18 mouse cellular contexts compared by ENCODE assay signal in the genomic region with DNA sequence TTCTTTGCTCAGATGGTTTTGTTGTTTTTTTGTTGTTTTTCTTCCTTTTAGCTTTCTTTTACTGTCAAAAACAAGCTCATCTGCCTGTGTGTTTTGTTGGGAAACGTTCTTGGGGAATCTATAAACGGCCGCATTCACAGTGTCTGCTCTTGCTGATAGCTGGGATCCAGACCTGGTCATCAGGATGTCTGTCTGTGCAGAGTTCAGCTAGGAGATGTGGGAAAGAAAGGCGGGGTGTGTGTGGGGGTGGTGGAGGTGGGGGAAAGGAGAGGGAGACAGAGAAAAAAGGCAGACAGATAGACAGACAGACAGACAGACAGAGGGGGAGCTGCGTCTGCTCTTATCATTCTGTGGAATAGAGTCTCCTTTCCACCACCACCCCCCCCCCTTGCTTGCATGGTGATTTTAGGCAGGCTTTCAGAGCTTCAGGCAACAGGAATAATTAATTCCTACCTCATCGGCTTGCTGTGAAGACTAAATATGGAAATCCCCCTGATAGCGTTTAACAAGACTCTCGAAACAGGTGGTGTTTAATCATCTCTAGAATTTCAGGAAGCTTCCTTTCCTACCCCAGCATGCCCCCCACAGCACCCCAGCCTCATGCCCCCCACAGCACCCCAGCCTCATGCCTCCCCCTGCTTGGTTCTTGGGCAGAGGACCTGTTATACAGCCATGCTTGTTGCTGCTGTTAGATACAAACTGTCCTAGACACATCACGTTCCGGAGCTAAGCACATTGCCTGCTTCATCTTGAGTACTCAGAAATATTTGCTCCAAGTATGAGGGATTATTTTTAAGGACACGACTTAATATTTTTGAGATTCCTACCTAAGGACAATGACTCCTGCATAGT.
A peak's percentile ranks its signal among the peaks of the same experiment; 100 is the strongest.
DNase-seq lines count a peak whose midpoint lies in the region; ATAC-seq lines count a peak whose summit lies in the region.
"Had no signal": no experiment of that assay in that cellular context is flagged by ENCODE, and none has a peak within 500 bp of the region (broad histone marks: within the 10 kb centered on the region; RNA-seq: fewer than 3 reads in every experiment).

No protein-coding gene starts in this region.

- 0 out of 2 replicates have a peak, but pooled peaks cover 6% of the 10 kb centered on the region for H3K27me3 ChIP-seq in heart, embryonic 13.5 days (replicated peaks)
- no peaks in the 10 kb centered on the region for H3K27me3 ChIP-seq in forebrain, embryonic 11.5 days (ENCODE audit: control insufficient read depth, insufficient read depth, low read length)
- H3K27me3 ChIP-seq in hindbrain, embryonic 12.5 days: no peaks in the 10 kb centered on the region
- H3K27me3 ChIP-seq in midbrain, embryonic 13.5 days: no peaks in the 10 kb centered on the region
- H3K27me3 ChIP-seq: lung, embryonic 15.5 days had no signal

- peaks cover 36% of the 10 kb centered on the region for H3K4me1 ChIP-seq in heart, embryonic 13.5 days
- H3K4me1 ChIP-seq in forebrain, embryonic 11.5 days (replicated peaks; ENCODE audit: control insufficient read depth, insufficient read depth, low read length): peaks cover 4% of the 10 kb centered on the region; the same call in 1 of the 2 replicates
- H3K4me1 ChIP-seq in hindbrain, embryonic 12.5 days: peaks cover 20% of the 10 kb centered on the region
- peaks cover 39% of the 10 kb centered on the region for H3K4me1 ChIP-seq in midbrain, embryonic 13.5 days (replicated peaks)
- H3K4me1 ChIP-seq: lung, embryonic 15.5 days had no signal

- H3K27ac ChIP-seq in heart, embryonic 13.5 days (replicated peaks): 0 out of 2 replicates have a peak overlapping the region, but pooled peaks have one; percentile 17
- peak overlapping the region; percentile 41; the same call in 1 of the 2 replicates for H3K27ac ChIP-seq in forebrain, embryonic 11.5 days (ENCODE audit: low read depth, low read length)
- peak overlapping the region; percentile 36; the same call in 1 of the 2 replicates for H3K27ac ChIP-seq in hindbrain, embryonic 12.5 days
- H3K27ac ChIP-seq in midbrain, embryonic 13.5 days: peak overlapping the region; percentile 70
- H3K27ac ChIP-seq: lung, embryonic 15.5 days had no signal

- H3K9ac ChIP-seq in heart, embryonic 13.5 days: 0 out of 2 replicates have a peak overlapping the region, but pooled peaks have one; percentile 21
- peak overlapping the region; percentile 3; the same call in 1 of the 2 replicates for H3K9ac ChIP-seq in forebrain, embryonic 11.5 days (ENCODE audit: low read length)
- no peak overlapping the region for H3K9ac ChIP-seq in hindbrain, embryonic 12.5 days
- 0 out of 2 replicates have a peak overlapping the region, but pooled peaks have one; percentile 12 for H3K9ac ChIP-seq in midbrain, embryonic 13.5 days (replicated peaks)
- H3K9ac ChIP-seq: lung, embryonic 15.5 days had no signal

- intact Hi-C loops in heart, postnatal 10 days (cut with DNase I): loop anchor here (5.0 kb wide), 1 partner anchor 337 kb away; no protein-coding TSS in a partner anchor

- no peak overlapping the region for H3K4me2 ChIP-seq in heart, embryonic 13.5 days
- H3K4me2 ChIP-seq in forebrain, embryonic 11.5 days (ENCODE audit: low read depth, low read length, severe bottlenecking): no peak overlapping the region
- no peak overlapping the region for H3K4me2 ChIP-seq in hindbrain, embryonic 12.5 days (replicated peaks)
- no peak overlapping the region for H3K4me2 ChIP-seq in midbrain, embryonic 13.5 days (replicated peaks)
- H3K4me2 ChIP-seq: liver, embryonic 11.5 days; lung, embryonic 15.5 days had no signal

- no peak for DNase-seq in heart, postnatal 10 days
- no peak for DNase-seq in forebrain, embryonic 11.5 days (ENCODE audit: low spot score)
- DNase-seq in adrenal gland, adult 18-20 months (ENCODE audit: low spot score in 2 of 2): no peak
- DNase-seq in T-cell, adult 2 months (ENCODE audit: low spot score): no peak
- no peak for DNase-seq in adrenal gland, adult 8-10 months
- DNase-seq: cerebellum, adult 9-11 months; embryo, embryonic 11 days; heart, adult 18-20 months; heart, postnatal 14 days; kidney, adult 18-20 months; kidney, postnatal 36 days; right cerebral cortex, postnatal 14 days had no signal

- no peak overlapping the region for H3K4me3 ChIP-seq in heart, embryonic 13.5 days
- no peak overlapping the region for H3K4me3 ChIP-seq in forebrain, embryonic 11.5 days (ENCODE audit: low read depth, low read length)
- H3K4me3 ChIP-seq in hindbrain, embryonic 12.5 days: no peak overlapping the region
- no peak overlapping the region for H3K4me3 ChIP-seq in midbrain, embryonic 13.5 days (replicated peaks)
- H3K4me3 ChIP-seq: lung, embryonic 15.5 days; megakaryocyte, embryonic 14.5 days had no signal

- H3K9me3 ChIP-seq in heart, embryonic 13.5 days: no peaks in the 10 kb centered on the region; the same call in 1 of the 2 replicates
- H3K9me3 ChIP-seq in forebrain, embryonic 11.5 days (ENCODE audit: control insufficient read depth, low read length): no peaks in the 10 kb centered on the region
- no peaks in the 10 kb centered on the region for H3K9me3 ChIP-seq in hindbrain, embryonic 12.5 days (replicated peaks)
- H3K9me3 ChIP-seq in midbrain, embryonic 13.5 days: no peaks in the 10 kb centered on the region
- H3K9me3 ChIP-seq: lung, embryonic 15.5 days; megakaryocyte, embryonic 14.5 days had no signal

- ATAC-seq in heart, embryonic 13.5 days (ENCODE audit: extremely low read depth, insufficient number of reproducible peaks, low FRiP score, low TSS enrichment): no peak
- peak; percentile 60 for ATAC-seq in forebrain, embryonic 11.5 days (replicated peaks; ENCODE audit: low FRiP score)
- peak; percentile 38 for ATAC-seq in hindbrain, embryonic 12.5 days (ENCODE audit: low FRiP score)
- peak; percentile 77 for ATAC-seq in midbrain, embryonic 13.5 days

- 44% methylated on average over 11 of the region's 11 CpGs for WGBS in heart, embryonic 13.5 days
- WGBS in forebrain, embryonic 11.5 days: 72% methylated on average over 11 of the region's 11 CpGs
- 69% methylated on average over 11 of the region's 11 CpGs for WGBS in hindbrain, embryonic 12.5 days
- 49% methylated on average over 11 of the region's 11 CpGs for WGBS in midbrain, embryonic 13.5 days

- H3K36me3 ChIP-seq in heart, embryonic 13.5 days: peaks cover 17% of the 10 kb centered on the region
- H3K36me3 ChIP-seq in forebrain, embryonic 11.5 days (ENCODE audit: control insufficient read depth, insufficient read depth, low read length): peaks cover 2% of the 10 kb centered on the region; the same call in 1 of the 2 replicates
- peaks cover 25% of the 10 kb centered on the region for H3K36me3 ChIP-seq in hindbrain, embryonic 12.5 days
- H3K36me3 ChIP-seq in midbrain, embryonic 13.5 days: peaks cover 15% of the 10 kb centered on the region

Comparison
In these comparisons a context has a peak if more than half of its experiments do, and no peak if none do; other contexts are left out.
1. H3K27ac ChIP-seq: peak in every context shown above with its lines; median percentile 70 in midbrain, embryonic 13.5 days; 41 in forebrain, embryonic 11.5 days; 36 in hindbrain, embryonic 12.5 days; 17 in heart, embryonic 13.5 days.